Mouse (Mus musculus) adrenal gland, postnatal 25 days (tissue): ENCODE results near the gene Hexdc. TPM values are rescaled to one million over a fixed set of nuclear protein-coding genes. Genes with fewer than 3 reads are reported as not detected.
A peak's percentile ranks its signal among the peaks of the same experiment; 100 is the strongest.

Experiments used
- DNase-seq: peaks from one replicate; pipeline ENCODE4 v3.0.0; 2021; ENCODE audit warnings: mixed read lengths
- total RNA-seq: library from RNA; stranded (reverse); gene quantifications from 2 replicates; pipeline ENCODE4 v1.2.3, GENCODE M21; 2021

Hexdc gene
- total RNA-seq, 1 experiment from 2014 or later = 17.1 TPM

- DNase-seq = no peak
Measured at GRCm38 (mm10) chr11:121228129-121229017, 24.1 kb downstream of the Hexdc start.

- peak; percentile 60 for DNase-seq
Measured at GRCm38 (mm10) chr11:121229018-121229439, 24.8 kb downstream of the Hexdc start, which contains the start of gene Cybc1. Cybc1 (minus strand) TSS chr11:121229322.

GRCm38 (mm10) chr11:121231191-121231590, 27.0 kb downstream of the Hexdc start:
- DNase-seq = no peak

- DNase-seq = no peak
Measured at GRCm38 (mm10) chr11:121231628-121232291, 27.5 kb downstream of the Hexdc start.

GRCm38 (mm10) chr11:121232706-121233105, 28.5 kb downstream of the Hexdc start:
- DNase-seq = no peak

- DNase-seq = no peak
Measured at GRCm38 (mm10) chr11:121235475-121236238, 31.4 kb downstream of the Hexdc start.

- DNase-seq = peak; percentile 96
Measured at GRCm38 (mm10) chr11:121236564-121237344, 32.5 kb downstream of the Hexdc start, which contains the start of gene Narf. Narf (plus strand) TSS chr11:121237253.

- no peak for DNase-seq
Measured at GRCm38 (mm10) chr11:121237345-121238128, 33.3 kb downstream of the Hexdc start.

GRCm38 (mm10) chr11:121239669-121240068, 35.4 kb downstream of the Hexdc start:
- DNase-seq = no peak

GRCm38 (mm10) chr11:121250196-121250595, 46.0 kb downstream of the Hexdc start:
- DNase-seq = no peak

- DNase-seq = peak; percentile 95
Measured at GRCm38 (mm10) chr11:121259160-121260100, 55.2 kb downstream of the Hexdc start, which contains the start of gene Foxk2. Foxk2 (plus strand) TSS chr11:121259990.

- DNase-seq = peak; percentile 36
Measured at GRCm38 (mm10) chr11:121260211-121260906, 56.1 kb downstream of the Hexdc start.

- DNase-seq = no peak
Measured at GRCm38 (mm10) chr11:121261074-121261473, 56.8 kb downstream of the Hexdc start.

Other genes with a start within 250 kb of the Hexdc start
- 117 and 144 TPM in 2 replicates for gene Csnk1d, start 213.1 kb upstream of the Hexdc start, total RNA-seq
- not detected in 2 replicates for gene Cd7, start 165.0 kb upstream of the Hexdc start, total RNA-seq
- not detected in 2 replicates for gene Sectm1b, start 140.9 kb upstream of the Hexdc start, total RNA-seq
- not detected in 2 replicates for gene Sectm1a, start 123.2 kb upstream of the Hexdc start, total RNA-seq
- not detected in 2 replicates for gene Tex19.2, start 85.8 kb upstream of the Hexdc start, total RNA-seq
- gene Tex19.1, start 58.3 kb upstream of the Hexdc start, total RNA-seq = not detected in 2 replicates
- gene Uts2r, start 44.2 kb upstream of the Hexdc start, total RNA-seq = not detected in 2 replicates
- 25.0 and 26.2 TPM in 2 replicates for gene Ogfod3, start 278 bp downstream of the Hexdc start, total RNA-seq
- 21.1 and 24.8 TPM in 2 replicates for gene Cybc1, start 24.9 kb downstream of the Hexdc start, total RNA-seq
- 23.4 and 33.1 TPM in 2 replicates for gene Narf, start 32.8 kb downstream of the Hexdc start, total RNA-seq
- gene Foxk2, start 55.6 kb downstream of the Hexdc start, total RNA-seq = 38.7 and 51.6 TPM in 2 replicates
- 50.2 and 68.6 TPM in 2 replicates for gene Wdr45b, start 150.0 kb downstream of the Hexdc start, total RNA-seq
- 5.9 and 7.6 TPM in 2 replicates for gene Rab40b, start 183.8 kb downstream of the Hexdc start, total RNA-seq
- gene Fn3krp, start 217.0 kb downstream of the Hexdc start, total RNA-seq = 14.3 and 18.6 TPM in 2 replicates
- gene Fn3k, start 230.5 kb downstream of the Hexdc start, total RNA-seq = 5.2 and 5.6 TPM in 2 replicates
- gene Tbcd, start 247.5 kb downstream of the Hexdc start, total RNA-seq = 37.5 and 40.4 TPM in 2 replicates